Mouse (Mus musculus) heart, postnatal 14 days (tissue): ENCODE results near the gene Ltbr. TPM values are rescaled to one million over a fixed set of nuclear protein-coding genes. Genes with fewer than 3 reads are reported as not detected.
A peak's percentile ranks its signal among the peaks of the same experiment; 100 is the strongest.

Source experiments
- DNase-seq, 2 experiments: peaks; one replicate each; pipeline ENCODE4 v3.0.0; 2021 to 2022
- intact Hi-C: fragments of 180-260 bp; cut with DNase I; formaldehyde crosslinking; loops from one replicate; pipeline ENCODE4 v1.15.1; 2025
- total RNA-seq, 2 experiments: library from RNA; stranded (reverse); gene quantifications; 2 replicates each; pipeline ENCODE4 v1.2.3; 2021

Gene Ltbr
- total RNA-seq, 2 experiments from 2014 or later, result 34.6 to 36.0 TPM

GRCm38 (mm10) chr6:125348721-125349574, 35.3 kb upstream of the Ltbr start, which contains the start of gene Tnfrsf1a:
Gene Tnfrsf1a, plus strand, starts transcription at chr6:125349362.
- peak in 1 of 2 experiments; percentile 58 for DNase-seq

GRCm38 (mm10) chr6:125346029-125346428, 32.3 kb upstream of the Ltbr start:
- DNase-seq, result no peak
- intact Hi-C loops, result no loop called here

More at GRCm38 (mm10) chr6:125348721-125349574, 35.3 kb upstream of the Ltbr start, which contains the start of gene Tnfrsf1a:
- intact Hi-C loops, result loop anchor here (2.0 kb wide), 1 partner anchor 18 kb away; no protein-coding TSS in a partner anchor

- intact Hi-C loops, result no loop called here
- no peak for DNase-seq
These were observed 31.9 kb upstream of the Ltbr start for GRCm38 (mm10) chr6:125345625-125346024.

- DNase-seq, result no peak
- intact Hi-C loops, result no loop called here
These were observed 31.2 kb upstream of the Ltbr start for GRCm38 (mm10) chr6:125344866-125345265.

GRCm38 (mm10) chr6:125344084-125344483, 30.4 kb upstream of the Ltbr start:
- peak in 1 of 2 experiments; percentile 64 for DNase-seq

GRCm38 (mm10) chr6:125342198-125342597, 28.5 kb upstream of the Ltbr start:
- intact Hi-C loops, result no loop called here
- no peak for DNase-seq

More at GRCm38 (mm10) chr6:125344084-125344483, 30.4 kb upstream of the Ltbr start:
- intact Hi-C loops, result no loop called here

- DNase-seq, result no peak
- intact Hi-C loops, result no loop called here
These were observed 26.6 kb upstream of the Ltbr start for GRCm38 (mm10) chr6:125340244-125340643.

- no peak for DNase-seq
- intact Hi-C loops, result no loop called here
These were observed 25.3 kb upstream of the Ltbr start for GRCm38 (mm10) chr6:125338791-125339660.

GRCm38 (mm10) chr6:125334356-125334755, 20.7 kb upstream of the Ltbr start:
- intact Hi-C loops, result no loop called here
- no peak for DNase-seq

- intact Hi-C loops, result no loop called here
- DNase-seq, result no peak
These were observed 19.6 kb upstream of the Ltbr start for GRCm38 (mm10) chr6:125333112-125333899.

GRCm38 (mm10) chr6:125330626-125331326, 17.1 kb upstream of the Ltbr start:
- intact Hi-C loops, result loop anchor here (2.0 kb wide), 2 partner anchors 18 to 32 kb away; partner anchors contain the start of gene Tnfrsf1a
- DNase-seq, result peak; percentile 91 to 92

- intact Hi-C loops, result loop anchor here (5.0 kb wide), 1 partner anchor 51 kb away; no protein-coding TSS in a partner anchor
- DNase-seq, result peak; percentile 63 to 68
These were observed 14.6 kb upstream of the Ltbr start for GRCm38 (mm10) chr6:125328243-125328642.

GRCm38 (mm10) chr6:125325337-125325736, 11.7 kb upstream of the Ltbr start:
- DNase-seq, result no peak
- intact Hi-C loops, result loop anchor here (5.0 kb wide), 1 partner anchor 48 kb away; no protein-coding TSS in a partner anchor

GRCm38 (mm10) chr6:125323547-125323946, 9.9 kb upstream of the Ltbr start:
- DNase-seq, result no peak

GRCm38 (mm10) chr6:125322794-125323193, 9.1 kb upstream of the Ltbr start:
- intact Hi-C loops, result no loop called here
- no peak for DNase-seq

More at GRCm38 (mm10) chr6:125323547-125323946, 9.9 kb upstream of the Ltbr start:
- intact Hi-C loops, result no loop called here

- intact Hi-C loops, result no loop called here
- no peak for DNase-seq
These were observed 7.6 kb upstream of the Ltbr start for GRCm38 (mm10) chr6:125321114-125321855.

GRCm38 (mm10) chr6:125320323-125320722, 6.6 kb upstream of the Ltbr start, which contains the start of gene Scnn1a:
Gene Scnn1a, plus strand, starts transcription at chr6:125320659.
- intact Hi-C loops, result no loop called here
- DNase-seq, result no peak

GRCm38 (mm10) chr6:125319919-125320296, 6.2 kb upstream of the Ltbr start:
- DNase-seq, result no peak
- intact Hi-C loops, result no loop called here
